Mouse (Mus musculus) hindbrain, postnatal 0 days (tissue): ENCODE measurements around the gene Erg. TPM values are rescaled to one million over a fixed set of nuclear protein-coding genes. Genes with fewer than 3 reads are reported as not detected.

Experiments
- ATAC-seq: fragments of 200-750 bp; cut with Nextera tagmentation; 2 replicates; pipeline ENCODE4 v1.8.0; 2017; ENCODE audit warnings: mild to moderate bottlenecking, moderate TSS enrichment, moderate library complexity
- DNase-seq: peaks from one replicate; pipeline ENCODE4 v3.0.0-alpha.2; 2015; ENCODE audit warnings: low spot score
- H3K27ac ChIP-seq: fragments of 300-500 bp; sonication (generic); 2 replicates; pipeline ENCODE4 v1.5.1; 2014; ENCODE audit warnings: mild to moderate bottlenecking
- H3K27me3 ChIP-seq: fragments of 300-500 bp; sonication (generic); 2 replicates; pipeline ENCODE4 v1.6.1; 2014; ENCODE audit warnings: low read length, mixed read lengths; ENCODE audit not compliant: insufficient read depth
- H3K36me3 ChIP-seq: fragments of 300-500 bp; sonication (generic); 2 replicates; pipeline ENCODE4 v1.6.1; 2014; ENCODE audit warnings: low read length, mixed read lengths; ENCODE audit not compliant: insufficient read depth
- H3K4me1 ChIP-seq: fragments of 300-500 bp; sonication (generic); 2 replicates; pipeline ENCODE4 v1.6.1; 2014; ENCODE audit warnings: antibody characterized with exemption, low read length, mixed read lengths; ENCODE audit not compliant: insufficient read depth
- H3K4me2 ChIP-seq: fragments of 300-500 bp; sonication (generic); 2 replicates; pipeline ENCODE4 v1.6.1; 2014; ENCODE audit warnings: low read depth, mild to moderate bottlenecking, low read length, moderate library complexity, mixed read lengths
- H3K4me3 ChIP-seq: fragments of 300-500 bp; sonication (generic); 2 replicates; pipeline ENCODE4 v1.5.1; 2014; ENCODE audit warnings: low read length
- H3K9ac ChIP-seq: fragments of 300-500 bp; sonication (generic); replicated peaks from 2 replicates; pipeline ENCODE4 v1.6.1; 2014; ENCODE audit warnings: mild to moderate bottlenecking, low read length, moderate library complexity, mixed read lengths
- H3K9me3 ChIP-seq: fragments of 300-500 bp; sonication (generic); 2 replicates; pipeline ENCODE4 v1.6.1; 2016; ENCODE audit warnings: low read length, mixed read lengths
- CTCF ChIP-seq: IDR thresholded peaks from 2 replicates; pipeline ENCODE4 v1.5.1; 2016; ENCODE audit warnings: antibody characterized with exemption, control low read depth, low read depth
- WGBS: fragments of 180-500 bp; shearing (Covaris S2); extraction: QIAGEN DNeasy Blood & Tissue Kit; methylation state at CpG from one replicate; pipeline ENCODE4 v1.1.7; 2014; 5-methylcytosine and 5-hydroxymethylcytosine counted together
- polyA plus RNA-seq: library from polyadenylated mRNA; unstranded; fragments of >200 nt; fragmentation: Nextera tagmentation; extraction: Ambion mirVana; gene quantifications from 2 replicates; pipeline ENCODE4 v1.2.1, GENCODE M21; 2015
- total RNA-seq: library from RNA; depleted of rRNA; stranded (reverse); fragments of >200 nt; gene quantifications from 2 replicates; pipeline ENCODE4 v1.2.3, GENCODE M21; 2014

Gene Erg
- total and polyA plus RNA-seq, 2 experiments from 2014 or later, result 2.5 to 3.8 TPM

- DNase-seq (no peak), ATAC-seq (no peak)
- Histone ChIP-seq H3K27ac (no peak overlapping the region), H3K27me3 (no peaks in the 10 kb centered on the region), H3K4me1 (no peaks in the 10 kb centered on the region), H3K4me2 (no peak overlapping the region), H3K36me3 (no peaks in the 10 kb centered on the region), H3K4me3 (no peak overlapping the region), H3K9me3 (no peaks in the 10 kb centered on the region), H3K9ac (no peak overlapping the region)
- no peak for TF ChIP-seq CTCF
- WGBS, result 92% methylated on average over 18 of the region's 18 CpGs
Observed at GRCm38 (mm10) chr16:95360940-95361489, 225.4 kb downstream of the Erg start.

DNA sequence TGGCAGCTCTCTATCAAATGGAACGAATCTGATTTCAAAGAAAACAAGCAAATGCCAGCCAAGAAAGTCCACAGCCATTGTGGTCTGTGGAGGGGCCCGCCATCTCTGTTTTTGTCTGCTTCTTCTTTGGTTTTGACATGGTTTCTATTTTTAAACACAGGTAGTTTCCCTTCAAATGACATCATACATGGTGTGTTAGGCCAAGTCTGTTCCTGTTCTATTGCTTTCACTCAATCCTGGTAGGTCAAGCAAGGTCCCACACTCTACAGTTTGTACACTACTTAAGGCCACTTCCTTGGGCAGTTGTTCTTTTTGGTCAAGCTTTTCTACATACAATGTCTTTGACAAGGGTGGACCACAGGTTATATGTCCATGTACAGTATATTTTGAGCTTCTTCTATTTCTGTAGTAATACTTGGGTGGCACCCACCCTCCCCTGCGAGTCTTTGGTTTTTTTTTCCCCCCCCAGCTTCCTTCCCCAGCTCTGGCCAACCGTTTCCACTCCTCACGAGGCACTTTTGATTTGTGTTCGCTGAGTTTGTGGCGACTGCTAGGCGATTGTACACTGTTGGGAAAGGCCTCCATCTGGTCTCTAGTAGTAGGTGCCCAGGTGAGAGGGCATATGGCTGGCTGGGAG, 226.1 kb downstream of the Erg start:
- DNase-seq (no peak), ATAC-seq (no peak)
- Histone ChIP-seq H3K27me3 (no peaks in the 10 kb centered on the region), H3K27ac (no peak overlapping the region), H3K4me2 (no peak overlapping the region), H3K4me3 (no peak overlapping the region), H3K9ac (no peak overlapping the region), H3K4me1 (no peaks in the 10 kb centered on the region), H3K9me3 (no peaks in the 10 kb centered on the region), H3K36me3 (no peaks in the 10 kb centered on the region)
- 84% methylated on average over 8 of the region's 8 CpGs for WGBS
- no peak for TF ChIP-seq CTCF

DNA sequence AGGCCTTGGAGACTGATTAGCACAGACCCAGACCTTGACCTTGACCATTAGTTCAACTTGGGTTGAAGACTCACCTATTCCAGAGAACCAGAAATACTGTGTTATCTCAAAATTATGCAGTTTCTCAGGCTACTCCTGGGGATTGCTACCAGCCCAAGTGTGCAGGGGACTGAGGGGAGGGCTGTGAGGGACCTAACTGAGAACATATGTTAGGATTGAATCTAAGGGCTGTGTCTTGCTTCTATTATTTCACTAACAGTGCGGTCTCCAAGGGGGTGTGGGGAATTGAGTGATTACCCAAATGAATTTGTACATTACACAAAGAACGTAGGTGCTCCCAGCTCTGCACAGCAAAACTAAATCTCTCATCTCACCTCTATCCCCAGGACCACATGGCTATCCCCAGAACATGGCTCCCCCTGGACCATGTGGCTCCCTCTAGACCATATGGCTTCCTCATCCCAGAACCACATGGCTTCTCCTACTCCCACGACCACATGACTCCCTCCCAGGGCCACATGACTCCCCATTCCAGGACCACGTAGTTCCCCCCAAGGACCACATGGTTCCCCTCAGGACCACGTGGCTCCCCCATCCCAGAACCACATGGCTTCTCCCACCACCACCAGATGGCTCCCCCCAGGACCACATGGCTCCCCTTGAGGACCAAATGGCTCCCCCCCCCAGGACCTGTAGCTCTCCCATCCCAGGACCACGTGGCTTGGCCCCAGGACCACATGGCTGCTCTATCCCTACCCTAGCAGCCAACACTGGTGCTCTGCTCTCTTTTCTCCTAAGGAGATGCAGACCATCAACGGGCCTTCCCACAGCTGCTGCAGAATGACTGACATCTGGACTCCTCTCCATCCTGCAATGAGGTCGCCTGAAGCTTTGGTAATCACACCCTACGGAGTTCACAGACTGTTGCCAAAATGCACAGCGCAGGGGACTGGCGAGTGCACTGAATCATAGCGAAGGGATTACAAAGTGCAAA, 229.1 kb downstream of the Erg start:
- H3K9me3 ChIP-seq, result no peaks in the 10 kb centered on the region
- H3K36me3 ChIP-seq, result no peaks in the 10 kb centered on the region
- no peaks in the 10 kb centered on the region for H3K27me3 ChIP-seq
- DNase-seq (peak; percentile 9), ATAC-seq (0 out of 2 replicates have a peak, but pooled peaks have one; percentile 35)
- no peaks in the 10 kb centered on the region for H3K4me1 ChIP-seq
- H3K9ac ChIP-seq, result no peak overlapping the region
- no peak overlapping the region for H3K4me3 ChIP-seq
- H3K27ac ChIP-seq, result no peak overlapping the region
- TF ChIP-seq CTCF, result no peak
- H3K4me2 ChIP-seq, result no peak overlapping the region
- WGBS, result 71% methylated on average over 12 of the region's 12 CpGs

DNA sequence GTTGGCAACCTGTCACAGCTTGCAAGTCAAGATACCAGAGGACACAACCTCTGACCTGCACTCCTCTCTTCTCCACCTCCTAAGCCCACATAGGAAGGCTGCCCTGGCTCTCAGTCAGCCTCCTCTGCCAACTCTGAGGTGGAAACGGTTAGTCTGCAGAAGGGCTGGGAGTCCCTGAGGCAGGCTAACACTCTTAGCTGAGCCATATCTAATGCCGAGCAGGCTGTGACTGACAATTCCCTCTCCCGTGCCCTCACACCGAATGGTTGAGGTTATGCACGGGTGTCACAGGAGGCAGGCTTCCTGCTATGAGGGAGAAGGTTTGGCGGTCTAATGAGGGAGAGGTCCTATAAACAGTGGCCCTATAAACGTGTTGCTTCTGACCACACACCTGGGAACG, 232.6 kb downstream of the Erg start:
- H3K4me2 ChIP-seq, result no peak overlapping the region
- no peak overlapping the region for H3K27ac ChIP-seq
- H3K9me3 ChIP-seq, result no peaks in the 10 kb centered on the region
- no peaks in the 10 kb centered on the region for H3K36me3 ChIP-seq
- no peak for ATAC-seq
- DNase-seq, result peak; percentile 15
- WGBS, result 65% methylated on average over 8 of the region's 8 CpGs
- no peak overlapping the region for H3K9ac ChIP-seq
- H3K4me1 ChIP-seq, result no peaks in the 10 kb centered on the region
- no peak overlapping the region for H3K4me3 ChIP-seq
- H3K27me3 ChIP-seq, result no peaks in the 10 kb centered on the region
- TF ChIP-seq CTCF, result no peak

DNA sequence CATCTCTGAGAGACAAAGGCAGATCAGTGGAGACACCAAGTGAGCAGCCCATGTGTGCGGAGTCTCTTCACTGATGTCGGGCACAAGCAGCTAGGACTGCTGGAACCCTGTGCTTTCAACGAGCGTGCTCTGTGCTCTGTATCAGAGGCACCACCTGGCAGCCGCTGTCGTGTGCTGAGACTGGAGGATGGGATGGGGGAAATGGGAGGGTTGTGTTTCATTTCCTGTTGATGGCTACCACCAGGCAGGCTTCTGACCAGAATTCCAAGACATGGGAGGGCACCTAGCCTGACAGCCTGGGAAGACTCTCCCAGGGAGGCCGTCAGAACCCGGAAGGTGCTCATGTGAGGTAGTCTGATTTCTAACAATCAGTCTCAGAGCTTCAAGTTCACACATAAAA, 234.1 kb downstream of the Erg start:
- ATAC-seq (no peak), DNase-seq (no peak)
- TF ChIP-seq CTCF, result no peak
- H3K27ac ChIP-seq, result no peak overlapping the region
- H3K27me3 ChIP-seq, result no peaks in the 10 kb centered on the region
- H3K4me2 ChIP-seq, result no peak overlapping the region
- H3K4me3 ChIP-seq, result no peak overlapping the region
- 60% methylated on average over 8 of the region's 8 CpGs for WGBS
- H3K36me3 ChIP-seq, result no peaks in the 10 kb centered on the region
- no peaks in the 10 kb centered on the region for H3K4me1 ChIP-seq
- no peaks in the 10 kb centered on the region for H3K9me3 ChIP-seq
- no peak overlapping the region for H3K9ac ChIP-seq

- no peak overlapping the region for H3K4me3 ChIP-seq
- TF ChIP-seq CTCF, result peak; percentile 89
- H3K9me3 ChIP-seq, result no peaks in the 10 kb centered on the region
- H3K9ac ChIP-seq, result no peak overlapping the region
- H3K36me3 ChIP-seq, result no peaks in the 10 kb centered on the region
- DNase-seq (peak; percentile 80), ATAC-seq (peak; percentile 53)
- no peak overlapping the region for H3K27ac ChIP-seq
- no peak overlapping the region for H3K4me2 ChIP-seq
- no peaks in the 10 kb centered on the region for H3K4me1 ChIP-seq
- no peaks in the 10 kb centered on the region for H3K27me3 ChIP-seq
- 28% methylated on average over 3 of the region's 3 CpGs for WGBS
Observed at GRCm38 (mm10) chr16:95350499-95350898, 235.9 kb downstream of the Erg start.
